Mouse (Mus musculus): ENCODE data around the gene Prrt1. TPM values are rescaled to one million over a fixed set of nuclear protein-coding genes. Genes with fewer than 3 reads are reported as not detected.

Prrt1 gene
- 37.4 and 39.4 TPM in 2 replicates for polyA plus RNA-seq (2015; fragmentation: Nextera tagmentation; extraction: Ambion mirVana)

DNA sequence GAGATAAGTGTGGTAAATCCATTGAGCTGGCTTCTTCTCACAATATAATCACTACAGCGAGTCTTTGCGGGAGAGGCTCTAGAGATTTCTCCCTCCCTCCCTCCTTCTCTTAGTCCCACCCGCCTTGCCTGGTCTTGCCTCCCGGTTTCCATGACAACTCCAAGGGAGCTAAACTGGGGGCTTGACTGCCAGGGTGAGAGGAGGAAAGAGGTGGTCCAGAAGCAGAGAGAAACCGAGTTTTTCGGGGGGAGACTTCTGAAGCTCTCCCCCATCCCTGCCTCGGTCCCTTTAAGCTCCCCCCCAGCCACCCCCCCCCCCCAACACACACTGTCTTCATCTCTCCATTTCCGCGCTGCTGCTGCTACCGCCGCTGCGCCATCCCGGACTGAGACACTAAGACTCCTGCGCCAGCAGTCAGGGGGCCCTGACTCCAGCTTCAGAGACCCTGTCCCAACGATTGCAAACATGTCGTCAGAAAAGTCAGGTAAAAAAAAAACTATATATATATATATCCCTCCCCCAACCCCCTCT lies at the start of gene Prrt1:
TSS of gene Prrt1 (plus strand) at position 313 of the 531 bp plus-strand sequence.
- peak; percentile 64 for DNase-seq (ENCODE audit: low spot score)

DNA sequence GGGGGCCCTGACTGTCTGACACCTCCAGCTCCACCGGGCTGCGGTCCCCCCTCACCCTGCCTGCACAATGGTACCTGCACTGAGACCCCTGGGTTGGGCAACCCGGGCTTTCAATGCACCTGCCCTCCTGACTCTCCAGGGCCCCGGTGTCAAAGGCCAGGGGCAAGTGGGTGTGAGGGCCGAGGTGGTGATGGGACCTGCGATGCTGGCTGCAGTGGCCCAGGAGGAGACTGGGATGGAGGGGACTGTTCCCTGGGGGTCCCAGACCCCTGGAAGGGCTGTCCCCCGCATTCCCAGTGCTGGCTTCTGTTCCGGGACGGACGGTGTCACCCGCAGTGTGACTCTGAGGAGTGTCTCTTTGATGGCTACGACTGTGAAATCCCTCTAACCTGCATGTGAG lies 46.8 kb upstream of the Prrt1 start:
- no peak for DNase-seq (ENCODE audit: low spot score)

DNA sequence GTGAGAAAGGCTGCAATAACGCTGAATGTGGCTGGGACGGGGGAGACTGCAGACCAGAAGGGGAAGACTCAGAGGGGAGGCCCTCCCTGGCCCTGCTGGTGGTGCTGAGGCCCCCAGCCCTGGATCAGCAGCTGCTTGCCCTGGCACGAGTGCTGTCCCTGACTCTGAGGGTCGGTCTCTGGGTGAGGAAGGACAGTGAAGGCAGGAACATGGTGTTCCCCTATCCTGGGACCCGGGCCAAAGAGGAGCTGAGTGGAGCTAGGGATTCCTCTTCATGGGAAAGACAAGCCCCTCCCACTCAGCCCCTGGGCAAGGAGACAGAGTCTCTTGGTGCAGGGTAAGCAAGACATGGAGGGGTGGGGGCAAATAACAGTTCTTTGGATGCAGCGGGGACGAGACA lies 45.9 kb upstream of the Prrt1 start:
- no peak for DNase-seq (ENCODE audit: low spot score)

DNA sequence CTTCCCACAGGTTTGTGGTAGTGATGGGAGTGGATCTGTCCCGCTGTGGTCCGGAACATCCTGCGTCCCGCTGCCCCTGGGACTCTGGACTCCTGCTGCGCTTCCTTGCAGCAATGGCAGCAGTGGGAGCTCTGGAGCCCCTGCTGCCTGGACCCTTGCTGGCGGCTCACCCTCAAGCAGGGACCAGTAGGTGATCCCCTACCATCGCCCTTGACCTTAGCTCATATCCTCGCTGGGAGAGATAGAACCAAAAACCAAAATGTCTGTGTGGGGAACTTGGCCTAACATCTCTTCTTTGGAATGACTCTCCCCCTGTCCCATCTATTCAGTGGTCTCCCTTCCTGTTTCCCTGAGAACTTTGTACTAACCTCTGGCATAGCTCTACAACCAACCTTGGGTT lies 45.5 kb upstream of the Prrt1 start:
- DNase-seq (ENCODE audit: low spot score), result no peak

DNA sequence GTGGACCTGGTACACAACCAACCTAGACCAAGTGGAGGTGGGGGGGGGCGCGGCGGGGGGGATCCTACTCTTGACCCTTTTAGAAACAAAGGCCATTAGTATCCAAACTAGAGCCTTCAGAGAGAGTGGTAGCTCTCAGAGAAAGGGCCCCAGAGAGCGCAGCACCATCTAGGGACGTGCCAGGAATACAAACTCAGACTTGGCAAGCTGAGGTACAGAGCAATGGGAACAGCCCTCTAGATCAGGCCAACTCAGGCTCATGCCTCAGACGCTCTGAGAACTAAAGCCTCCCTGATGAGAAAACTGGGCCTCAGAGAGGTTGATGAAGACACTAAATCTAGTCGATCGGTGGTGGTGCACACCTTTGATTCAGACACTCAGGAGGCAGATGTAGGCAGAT lies 44.2 kb upstream of the Prrt1 start:
- DNase-seq (ENCODE audit: low spot score), result no peak

DNA sequence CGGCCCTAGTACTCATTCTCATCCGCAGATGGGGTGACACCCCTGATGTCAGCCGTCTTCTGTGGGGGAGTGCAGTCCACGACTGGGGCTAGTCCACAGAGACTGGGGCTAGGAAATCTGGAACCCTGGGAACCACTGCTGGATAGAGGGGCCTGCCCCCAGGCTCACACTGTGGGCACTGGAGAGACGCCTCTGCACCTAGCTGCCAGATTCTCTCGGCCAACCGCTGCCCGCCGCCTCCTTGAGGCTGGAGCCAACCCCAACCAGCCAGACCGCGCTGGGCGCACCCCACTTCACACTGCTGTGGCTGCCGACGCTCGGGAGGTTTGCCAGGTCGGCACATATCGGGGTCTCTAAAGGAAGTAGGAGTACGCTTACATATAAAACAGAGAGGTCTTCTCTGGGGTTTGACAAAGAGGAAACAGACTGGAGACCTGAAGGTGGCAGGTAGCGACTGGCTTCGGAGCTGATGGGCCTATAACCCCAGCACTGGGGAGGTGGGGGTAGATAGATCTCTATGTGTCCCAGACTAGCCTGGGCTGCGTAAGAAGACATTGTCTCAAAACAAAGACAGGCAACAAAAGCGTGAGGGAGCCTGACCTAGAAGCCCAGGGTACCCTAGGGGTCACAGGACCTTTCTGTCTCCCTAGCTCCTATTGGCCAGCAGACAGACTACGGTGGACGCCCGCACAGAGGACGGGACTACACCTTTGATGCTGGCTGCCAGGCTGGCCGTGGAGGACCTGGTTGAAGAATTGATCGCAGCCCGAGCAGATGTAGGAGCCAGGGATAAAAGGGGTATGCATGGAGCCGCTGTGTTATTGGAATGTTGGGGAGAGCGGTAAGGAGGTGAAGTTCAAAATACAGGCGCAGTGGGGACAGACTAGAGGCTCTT lies 43.2 kb upstream of the Prrt1 start:
- no peak for DNase-seq (ENCODE audit: low spot score)

DNA sequence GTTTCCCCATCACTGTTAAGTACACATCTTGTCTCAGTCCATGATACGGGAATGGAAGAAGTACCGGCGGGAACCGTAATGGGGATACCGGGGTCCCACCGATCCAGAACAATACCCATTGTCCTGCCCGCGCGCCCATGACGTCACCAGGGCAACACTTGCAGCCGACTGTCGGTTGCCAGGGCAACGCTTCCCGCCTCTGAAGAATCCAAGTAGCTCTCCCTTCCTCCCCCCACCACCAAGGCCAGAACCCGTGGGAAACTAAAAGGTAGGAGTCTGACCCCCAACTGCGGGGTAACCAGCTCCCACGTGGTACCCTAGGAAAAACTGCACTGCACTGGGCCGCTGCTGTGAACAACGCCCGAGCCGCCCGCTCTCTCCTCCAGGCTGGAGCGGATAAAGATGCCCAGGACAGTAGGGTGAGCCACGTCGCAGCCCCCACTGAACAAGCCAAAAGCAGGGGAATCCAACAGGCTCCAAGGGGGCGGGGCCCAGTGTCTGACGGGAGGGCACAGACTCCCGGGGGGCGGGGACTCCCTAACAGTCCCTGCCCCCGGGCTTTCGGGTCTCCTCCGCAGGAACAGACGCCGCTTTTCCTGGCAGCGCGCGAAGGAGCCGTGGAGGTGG lies 42.4 kb upstream of the Prrt1 start:
- peak; percentile 88 for DNase-seq (ENCODE audit: low spot score)

DNA sequence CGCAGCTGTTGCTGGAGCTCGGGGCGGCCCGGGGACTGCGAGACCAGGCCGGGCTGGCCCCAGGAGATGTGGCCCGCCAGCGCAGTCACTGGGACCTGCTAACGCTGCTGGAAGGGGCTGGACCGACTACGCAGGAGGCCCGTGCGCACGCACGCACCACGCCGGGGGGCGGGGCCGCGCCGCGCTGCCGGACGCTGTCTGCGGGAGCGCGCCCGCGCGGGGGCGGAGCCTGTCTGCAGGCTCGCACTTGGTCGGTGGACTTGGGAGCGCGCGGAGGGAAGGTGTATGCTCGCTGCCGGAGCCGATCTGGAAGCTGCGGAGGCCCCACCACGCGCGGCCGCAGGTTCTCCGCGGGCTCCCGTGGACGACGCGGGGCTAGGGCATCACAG lies 41.9 kb upstream of the Prrt1 start:
- peak; percentile 97 for DNase-seq (ENCODE audit: low spot score)

DNA sequence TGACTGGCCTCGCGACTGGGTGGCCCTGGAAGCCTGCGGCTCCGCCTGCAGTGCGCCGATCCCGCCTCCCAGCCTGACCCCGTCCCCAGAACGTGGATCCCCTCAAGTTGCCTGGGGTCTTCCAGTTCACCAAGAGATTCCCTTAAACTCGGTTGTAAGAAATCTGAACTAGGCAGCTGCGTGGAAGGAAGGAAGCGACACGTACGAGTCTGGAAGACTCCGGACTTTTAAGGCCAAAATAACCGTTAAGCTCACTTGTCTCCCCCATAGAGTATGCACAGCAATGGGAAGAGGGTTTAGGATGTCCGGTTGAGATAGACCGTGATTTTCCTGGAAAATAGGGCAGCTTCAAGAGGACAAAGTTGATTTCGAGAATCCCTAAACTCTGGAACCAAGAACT lies 41.5 kb upstream of the Prrt1 start:
- DNase-seq (ENCODE audit: low spot score), result no peak

DNA sequence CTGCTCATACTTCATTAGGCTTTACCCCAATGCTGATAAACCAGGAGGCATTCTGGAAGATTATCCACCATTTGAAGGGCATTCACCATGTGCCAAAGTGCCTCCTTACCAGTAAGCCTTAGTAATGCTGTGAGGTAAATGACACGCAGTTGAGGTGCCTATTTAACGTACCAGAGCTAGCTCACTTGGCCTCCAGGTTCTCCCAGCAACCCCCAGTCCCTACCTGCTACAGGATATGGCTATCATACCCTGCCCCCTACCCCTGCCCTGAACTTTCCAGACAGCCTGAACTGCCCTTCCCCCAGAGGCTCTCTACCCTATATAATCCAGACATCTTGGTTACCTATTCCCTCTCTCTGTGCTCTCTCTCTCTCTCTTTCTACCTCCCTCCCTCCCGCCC lies 40.6 kb upstream of the Prrt1 start:
- peak; percentile 17 for DNase-seq (ENCODE audit: low spot score)

DNA sequence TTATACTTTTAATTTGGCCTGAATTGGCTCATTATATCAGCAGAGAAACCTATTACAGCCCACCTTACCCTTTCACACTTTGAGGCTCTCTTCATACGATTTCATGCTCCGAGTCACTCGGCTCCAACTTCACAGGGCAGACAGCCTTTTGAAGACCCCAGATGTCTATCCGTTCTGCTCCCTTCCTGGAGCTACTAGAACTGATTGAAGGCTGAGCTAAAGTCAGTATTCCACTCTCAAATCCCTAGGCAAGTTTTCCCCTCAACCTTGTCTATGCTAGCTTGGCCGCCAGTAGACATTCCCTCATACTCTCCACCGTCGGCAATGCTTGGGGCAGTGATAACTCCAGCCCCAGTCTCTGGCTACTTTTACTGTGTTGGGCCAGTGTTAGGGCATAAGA lies 40.1 kb upstream of the Prrt1 start:
- peak; percentile 52 for DNase-seq (ENCODE audit: low spot score)

DNA sequence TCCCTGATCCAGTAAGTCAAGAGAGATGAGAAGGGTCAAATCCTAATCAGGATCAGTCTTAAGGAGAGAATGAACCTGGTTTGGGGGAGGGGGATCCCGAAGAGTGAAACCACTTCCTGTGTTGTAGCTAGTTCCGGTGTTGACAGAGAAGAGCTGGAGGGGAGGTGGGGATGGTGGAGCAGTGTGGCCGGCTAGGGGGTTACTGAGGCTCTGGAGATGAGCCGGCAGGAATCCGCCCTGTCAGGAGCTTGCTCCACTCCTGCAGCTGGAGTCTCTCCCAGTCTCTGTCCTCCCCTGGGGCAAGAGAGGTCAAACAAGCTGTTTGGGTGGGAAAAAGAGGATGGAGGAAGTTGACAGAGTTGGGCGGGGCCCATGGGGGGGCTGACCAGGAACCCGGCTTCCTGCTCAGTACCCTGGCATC lies 39.6 kb upstream of the Prrt1 start, which contains the start of gene Gpsm3:
TSS of gene Gpsm3 (plus strand) at position 126 of the 421 bp plus-strand sequence.
- DNase-seq (ENCODE audit: low spot score), result peak; percentile 77

DNA sequence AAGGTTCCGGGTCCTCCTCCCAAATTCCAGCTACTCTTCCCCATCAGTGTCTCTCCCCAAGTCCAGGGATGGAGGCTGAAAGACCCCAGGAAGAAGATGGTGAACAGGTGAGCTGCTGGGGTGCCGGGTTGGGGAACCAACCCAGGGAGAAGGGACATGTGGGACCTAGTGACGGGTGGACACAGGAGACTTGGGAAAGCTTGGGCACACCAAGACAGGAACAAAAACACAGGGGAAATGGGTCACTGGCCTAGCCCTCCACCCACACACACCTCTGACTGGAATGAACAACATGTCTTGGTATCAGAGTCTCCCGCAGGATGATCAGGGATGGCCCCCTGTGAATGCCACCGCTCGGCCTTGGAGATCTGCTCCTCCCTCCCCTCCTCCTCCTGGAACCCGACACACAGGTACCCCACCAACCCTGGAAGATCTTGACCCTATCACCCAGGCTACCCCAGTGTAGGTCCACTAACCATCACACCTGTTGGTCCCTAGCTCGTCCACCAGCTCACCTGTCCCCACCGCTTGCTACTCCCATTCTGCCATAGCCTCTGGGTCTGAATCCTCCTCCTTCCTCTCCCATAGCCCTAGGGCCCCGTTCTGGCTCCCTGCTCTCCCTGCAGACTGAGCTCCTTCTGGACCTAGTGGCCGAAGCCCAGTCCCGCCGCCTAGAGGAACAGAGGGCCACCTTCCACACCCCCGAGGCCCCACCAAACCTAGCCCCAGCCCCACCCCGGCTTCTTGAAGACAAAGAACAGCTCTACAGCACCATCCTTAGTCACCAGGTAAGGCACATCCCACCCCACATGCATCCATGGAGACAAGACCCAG lies 39.0 kb upstream of the Prrt1 start:
- DNase-seq (ENCODE audit: low spot score), result no peak

DNA sequence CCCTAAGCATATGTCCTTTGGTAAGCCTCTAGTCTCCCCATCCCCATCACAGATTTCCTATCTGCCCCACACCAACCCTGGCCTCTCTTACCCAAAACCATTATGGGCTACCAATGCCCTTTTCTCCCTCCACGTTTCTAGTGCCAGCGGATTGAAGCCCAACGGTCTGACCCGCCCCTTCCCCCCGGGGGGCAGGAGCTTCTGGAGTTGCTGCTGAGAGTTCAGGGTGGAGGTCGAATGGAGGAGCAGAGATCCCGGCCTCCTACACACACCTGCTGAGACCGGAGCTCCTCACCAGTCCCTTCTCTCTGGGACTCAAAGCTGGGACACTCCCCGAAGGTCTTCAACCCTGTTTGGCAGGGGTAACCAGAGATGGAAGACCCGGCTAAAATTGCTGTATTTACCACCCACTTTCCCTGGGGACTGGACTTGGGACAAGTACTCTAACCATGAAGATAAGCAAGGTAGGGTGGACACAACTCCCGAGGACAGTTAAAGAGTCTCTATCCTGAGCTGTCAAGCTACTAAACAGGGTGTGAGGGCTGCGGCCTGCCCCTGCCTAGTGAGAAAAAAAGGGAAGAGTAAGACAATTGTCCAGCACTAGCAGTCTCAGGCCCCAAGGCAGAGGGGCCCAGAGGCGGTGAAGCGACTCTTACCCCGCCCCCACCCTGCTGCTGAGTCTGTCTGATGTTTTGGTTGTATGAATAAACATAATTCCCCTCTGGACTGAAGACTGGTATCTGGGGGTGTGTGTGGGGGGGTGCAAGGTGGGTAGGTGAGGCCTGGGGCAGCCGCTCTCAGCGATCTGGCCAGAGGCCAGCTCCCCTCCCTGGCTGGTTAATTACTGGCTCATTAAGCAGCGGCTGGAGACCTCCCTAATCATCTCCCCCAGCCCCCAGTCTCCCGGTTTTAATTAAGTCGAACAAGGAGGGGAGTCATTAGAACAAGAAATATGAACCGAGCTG lies 38.0 kb upstream of the Prrt1 start, which contains the start of gene Pbx2:
TSS of gene Pbx2 (plus strand) at position 238 of the 965 bp plus-strand sequence.
- DNase-seq (ENCODE audit: low spot score), result peak; percentile 15

DNA sequence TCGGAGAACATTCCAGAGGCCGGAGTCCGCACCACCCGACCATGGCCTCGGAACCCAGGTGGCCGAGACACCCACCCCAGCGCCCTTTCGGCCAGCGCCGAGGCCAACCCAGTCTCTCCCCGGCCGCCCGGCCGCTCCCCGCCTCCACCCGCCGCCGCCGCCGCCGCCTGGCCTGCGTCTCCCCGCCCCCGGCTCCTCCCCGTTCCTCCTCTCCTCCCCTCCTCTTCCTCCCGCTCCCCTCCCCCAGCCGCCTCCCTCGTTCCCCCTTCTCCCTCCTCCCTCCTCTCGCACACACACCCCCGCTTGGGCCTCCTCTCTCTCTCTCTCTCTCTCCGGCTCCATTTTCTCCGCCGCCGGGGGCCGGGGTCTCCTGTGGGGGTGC lies 37.3 kb upstream of the Prrt1 start:
- DNase-seq (ENCODE audit: low spot score), result peak; percentile 88

DNA sequence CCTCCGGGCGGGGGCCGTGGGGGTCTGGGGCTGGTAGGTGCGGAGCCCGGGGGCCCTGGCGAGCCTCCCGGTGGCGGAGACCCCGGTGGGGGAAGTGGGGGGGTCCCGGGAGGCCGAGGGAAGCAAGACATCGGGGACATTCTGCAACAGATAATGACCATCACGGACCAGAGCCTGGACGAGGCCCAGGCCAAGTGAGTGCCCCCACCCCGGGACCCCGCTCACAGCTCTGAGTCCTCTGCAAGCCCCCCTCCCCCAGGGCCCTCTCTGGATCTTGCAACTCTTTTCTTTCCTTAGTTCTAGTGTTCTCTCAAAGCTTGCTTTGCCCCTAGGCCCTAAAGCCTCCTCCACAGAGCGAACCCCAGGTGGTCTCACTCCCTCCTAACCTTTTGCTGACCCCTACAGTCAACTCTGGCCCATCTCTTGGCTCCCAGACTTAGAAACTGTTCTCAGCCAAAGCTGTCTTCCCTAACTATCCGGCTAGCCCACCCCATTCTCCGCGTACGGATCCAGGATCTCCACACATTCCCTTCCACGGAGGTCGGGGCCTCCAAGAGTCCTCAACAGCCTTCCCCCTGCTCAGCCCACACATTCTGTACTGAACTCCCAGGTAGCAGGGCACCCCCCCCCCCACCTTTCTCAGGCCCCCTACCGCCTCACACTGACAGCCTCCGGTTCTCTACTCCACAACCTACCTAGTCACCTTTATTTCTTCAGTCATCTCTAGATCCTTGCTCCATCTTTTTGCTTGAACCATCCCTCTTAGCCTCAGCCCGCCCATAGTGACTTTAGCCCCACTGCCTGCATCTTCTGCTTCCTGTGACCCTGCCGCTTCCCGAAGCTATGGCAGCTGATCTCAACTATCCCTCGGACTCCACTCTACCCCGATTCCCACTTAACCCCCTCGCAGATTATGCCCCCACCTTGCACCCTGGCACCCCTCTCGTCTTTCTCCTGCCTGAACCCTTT lies 36.5 kb upstream of the Prrt1 start:
- DNase-seq (ENCODE audit: low spot score), result peak; percentile 28

DNA sequence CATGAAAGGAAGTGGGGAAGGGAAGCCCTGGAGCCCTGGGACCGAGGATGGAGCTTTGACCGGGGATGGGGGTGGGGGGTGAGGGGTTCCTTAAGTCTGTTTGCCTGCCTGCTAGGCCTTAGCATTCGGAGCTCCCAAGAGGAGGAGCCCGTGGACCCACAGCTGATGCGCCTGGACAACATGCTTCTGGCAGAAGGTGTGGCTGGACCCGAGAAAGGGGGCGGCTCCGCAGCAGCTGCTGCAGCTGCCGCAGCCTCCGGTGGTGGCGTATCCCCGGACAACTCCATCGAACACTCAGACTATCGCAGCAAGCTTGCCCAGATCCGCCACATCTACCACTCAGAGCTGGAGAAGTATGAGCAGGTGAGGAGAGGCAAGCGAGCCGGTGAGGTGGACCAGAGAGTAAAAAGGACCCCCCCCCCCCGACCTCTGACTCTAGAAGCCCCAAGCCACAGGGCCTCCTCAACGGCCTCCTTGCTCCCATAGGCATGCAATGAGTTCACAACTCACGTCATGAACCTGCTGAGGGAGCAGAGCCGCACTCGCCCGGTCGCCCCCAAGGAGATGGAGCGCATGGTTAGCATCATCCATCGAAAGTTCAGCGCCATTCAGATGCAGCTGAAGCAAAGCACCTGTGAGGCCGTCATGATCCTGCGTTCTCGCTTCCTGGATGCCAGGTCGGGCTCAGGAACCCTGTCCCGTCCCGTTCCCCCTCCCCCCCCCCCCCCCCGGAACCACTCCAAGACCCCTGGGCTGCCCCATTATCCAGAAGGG lies 35.4 kb upstream of the Prrt1 start:
- no peak for DNase-seq (ENCODE audit: low spot score)

DNA sequence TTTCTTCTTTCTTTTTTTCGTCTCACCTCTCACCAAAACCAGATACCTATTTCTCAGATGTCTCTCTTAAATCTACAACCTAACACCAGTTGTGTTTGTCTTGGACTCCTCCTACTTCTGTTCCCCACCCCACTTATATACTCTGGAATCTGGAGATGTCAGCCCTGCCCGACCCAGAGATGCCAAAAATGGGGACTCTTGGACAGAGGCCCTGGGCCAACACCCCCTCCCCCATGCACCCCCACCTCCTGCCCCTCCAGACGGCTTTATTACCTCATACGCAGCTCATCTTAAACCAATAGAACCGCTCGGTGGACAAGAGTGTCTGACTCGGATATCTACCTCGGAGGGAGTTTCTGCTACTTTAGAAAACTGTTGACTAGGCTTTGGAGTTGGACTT lies 33.2 kb upstream of the Prrt1 start:
- no peak for DNase-seq (ENCODE audit: low spot score)

Measured in thymus, postnatal 0 days (tissue).